Mouse (Mus musculus) G1E (cell line): ENCODE measurements around the gene Mlycd. TPM values are rescaled to one million over a fixed set of nuclear protein-coding genes. Genes with fewer than 3 reads are reported as not detected.

Experiments used
- ATAC-seq: 2 replicates; pipeline ENCODE4 v1.8.0; 2016; ENCODE audit warnings: mild to moderate bottlenecking; ENCODE audit not compliant: insufficient number of reproducible peaks, poor library complexity, low FRiP score, severe bottlenecking; ENCODE audit errors: extremely low read depth
- DNase-seq: peaks from one replicate; pipeline ENCODE4 v3.0.0; 2012; ENCODE audit warnings: low spot score
- H3K27me3 ChIP-seq: 2 replicates; pipeline ENCODE4 v1.6.1; 2012; ENCODE audit warnings: mild to moderate bottlenecking, low read length, inconsistent platforms; ENCODE audit not compliant: insufficient read depth
- H3K36me3 ChIP-seq: replicated peaks from 2 replicates; pipeline ENCODE3; 2012; ENCODE audit warnings: mild to moderate bottlenecking, inconsistent platforms
- H3K4me1 ChIP-seq: 2 replicates; pipeline ENCODE4 v1.6.1; 2012; ENCODE audit warnings: low read depth, low read length, inconsistent platforms, mixed read lengths; ENCODE audit not compliant: insufficient read depth
- H3K4me3 ChIP-seq: 2 replicates; pipeline ENCODE4 v1.5.1; 2012; ENCODE audit warnings: low read depth, mild to moderate bottlenecking, inconsistent platforms, low read length, moderate library complexity, mixed read lengths
- H3K9me3 ChIP-seq: replicated peaks from 2 replicates; pipeline ENCODE4 v1.6.1; 2012; ENCODE audit warnings: inconsistent platforms
- CTCF ChIP-seq: IDR thresholded peaks from 2 replicates; pipeline ENCODE4 v1.5.1; 2012; ENCODE audit warnings: low read depth, low read length, inconsistent platforms, mixed read lengths
- GATA1 ChIP-seq: IDR thresholded peaks from 2 replicates; pipeline ENCODE4 v1.6.1; 2012; ENCODE audit warnings: borderline replicate concordance, low read length, inconsistent platforms, mixed read lengths
- GATA2 ChIP-seq: IDR thresholded peaks from 2 replicates; pipeline ENCODE4 v1.6.1; 2012; ENCODE audit warnings: low read depth, low read length, inconsistent platforms, borderline replicate concordance
- POLR2AphosphoS5 ChIP-seq: IDR thresholded peaks from 2 replicates; pipeline ENCODE4 v1.6.1; 2012; ENCODE audit warnings: low read depth, low read length, inconsistent platforms; ENCODE audit not compliant: insufficient replicate concordance
- TAL1 ChIP-seq: conservative IDR thresholded peaks from 2 replicates; pipeline ENCODE4 v1.6.1; 2012; ENCODE audit warnings: low read depth, low read length, inconsistent platforms, mixed read lengths
- polyA plus RNA-seq: library from polyadenylated mRNA; stranded (reverse); fragments of >175 nt; gene quantifications from 2 replicates; pipeline ENCODE4 v1.2.3, GENCODE M21; 2012
- total RNA-seq, 2 experiments: library from RNA; stranded (forward) in 1 of 2; stranded (reverse) in 1 of 2; fragments of 200-1000 nt in 1 of 2; fragments of >200 nt in 1 of 2; fragmentation: Nextera tagmentation in 1 of 2; gene quantifications; 2 replicates each; pipeline ENCODE4 v1.2.3; 2014 to 2017

The Mlycd gene
- total and polyA plus RNA-seq, 3 experiments = 4.1 to 16.7 (median 10.5) TPM

- ATAC-seq = no peak
- TF ChIP-seq TAL1 (no peak), GATA1 (no peak), CTCF (no peak), POLR2AphosphoS5 (no peak), GATA2 (no peak)
- Histone ChIP-seq H3K27me3 (peaks cover 36% of the 10 kb centered on the region), H3K4me1 (peaks cover 19% of the 10 kb centered on the region), H3K4me3 (no peak overlapping the region), H3K9me3 (no peaks in the 10 kb centered on the region), H3K36me3 (no peaks in the 10 kb centered on the region)
- DNase-seq = no peak
These were observed 45.2 kb downstream of the Mlycd start for GRCm38 (mm10) chr8:119439893-119440249.

- Histone ChIP-seq H3K36me3 (no peaks in the 10 kb centered on the region), H3K4me1 (peaks cover 19% of the 10 kb centered on the region), H3K27me3 (peaks cover 37% of the 10 kb centered on the region), H3K9me3 (no peaks in the 10 kb centered on the region), H3K4me3 (no peak overlapping the region)
- TF ChIP-seq POLR2AphosphoS5 = no peak
- TF ChIP-seq CTCF = 0 out of 2 replicates have a peak, but pooled peaks have one; percentile 24
- TF ChIP-seq GATA2 = no peak
- TF ChIP-seq TAL1 = no peak
- peak; percentile 71 for DNase-seq
- ATAC-seq = no peak; the same call in 1 of the 2 replicates
These were observed 45.7 kb downstream of the Mlycd start for GRCm38 (mm10) chr8:119440250-119440951.

- Histone ChIP-seq H3K9me3 (no peaks in the 10 kb centered on the region), H3K4me3 (no peak overlapping the region), H3K4me1 (peaks cover 19% of the 10 kb centered on the region), H3K36me3 (no peaks in the 10 kb centered on the region), H3K27me3 (peaks cover 37% of the 10 kb centered on the region)
- ATAC-seq (no peak; the same call in 1 of the 2 replicates), DNase-seq (no peak)
- TF ChIP-seq CTCF = no peak
- no peak for TF ChIP-seq GATA2
- no peak for TF ChIP-seq GATA1
- TF ChIP-seq POLR2AphosphoS5 = no peak
- TF ChIP-seq TAL1 = no peak
These were observed 46.2 kb downstream of the Mlycd start for GRCm38 (mm10) chr8:119440952-119441270.

- no peaks in the 10 kb centered on the region for H3K36me3 ChIP-seq
- H3K4me3 ChIP-seq = no peak overlapping the region
- no peak for TF ChIP-seq GATA2
- TF ChIP-seq GATA1 = no peak
- no peak for TF ChIP-seq TAL1
- no peak for TF ChIP-seq POLR2AphosphoS5
- no peak for TF ChIP-seq CTCF
- peaks cover under 1% of the 10 kb centered on the region; the same call in 1 of the 2 replicates for H3K9me3 ChIP-seq
- peaks cover 12% of the 10 kb centered on the region for H3K4me1 ChIP-seq
- DNase-seq = no peak
- H3K27me3 ChIP-seq = peaks cover 32% of the 10 kb centered on the region
- no peak for ATAC-seq
These were observed 47.3 kb downstream of the Mlycd start for GRCm38 (mm10) chr8:119442013-119442412.

GRCm38 (mm10) chr8:119442970-119443369 is 48.3 kb downstream of the Mlycd start:
- ATAC-seq (no peak), DNase-seq (no peak)
- peaks cover 6% of the 10 kb centered on the region; the same call in 1 of the 2 replicates for H3K4me1 ChIP-seq
- peaks cover 3% of the 10 kb centered on the region; the same call in 1 of the 2 replicates for H3K9me3 ChIP-seq
- no peak for TF ChIP-seq GATA2
- TF ChIP-seq POLR2AphosphoS5 = no peak
- TF ChIP-seq CTCF = no peak
- no peak for TF ChIP-seq GATA1
- no peak for TF ChIP-seq TAL1
- no peaks in the 10 kb centered on the region for H3K36me3 ChIP-seq
- peaks cover 28% of the 10 kb centered on the region for H3K27me3 ChIP-seq
- H3K4me3 ChIP-seq = no peak overlapping the region

- TF ChIP-seq POLR2AphosphoS5 (no peak), GATA1 (no peak), GATA2 (no peak), TAL1 (no peak), CTCF (no peak)
- peaks cover 3% of the 10 kb centered on the region; the same call in 1 of the 2 replicates for H3K9me3 ChIP-seq
- DNase-seq (no peak), ATAC-seq (no peak)
- no peaks in the 10 kb centered on the region for H3K4me1 ChIP-seq
- no peak within 1 kb of the TSS for H3K4me3 ChIP-seq
- no peaks in the 10 kb centered on the region for H3K36me3 ChIP-seq
- peaks cover 22% of the 10 kb centered on the region; the same call in 1 of the 2 replicates for H3K27me3 ChIP-seq
These were observed 51.7 kb downstream of the Mlycd start, which contains the start of gene Necab2 for GRCm38 (mm10) chr8:119446211-119446989. TSS of gene Necab2 (plus strand) at chr8:119446719.
